Mouse (Mus musculus) brain, embryonic 14.5 days (tissue): ENCODE results near the gene Abca14.

ENCODE experiments used
- CTCF ChIP-seq: fragments of 200-500 bp; IDR thresholded peaks from 2 replicates; pipeline ENCODE4 v1.5.1; 2012; ENCODE audit warnings: inconsistent platforms, mild to moderate bottlenecking, moderate library complexity, borderline replicate concordance; ENCODE audit not compliant: insufficient read depth, insufficient read length; ENCODE audit errors: extremely low read depth
- POLR2A ChIP-seq: fragments of 200-500 bp; IDR thresholded peaks from 2 replicates; pipeline ENCODE4 v1.6.1; 2012; ENCODE audit warnings: mild to moderate bottlenecking, inconsistent platforms, borderline replicate concordance; ENCODE audit not compliant: poor library complexity, insufficient read depth, insufficient read length, severe bottlenecking; ENCODE audit errors: extremely low read depth

DNA sequence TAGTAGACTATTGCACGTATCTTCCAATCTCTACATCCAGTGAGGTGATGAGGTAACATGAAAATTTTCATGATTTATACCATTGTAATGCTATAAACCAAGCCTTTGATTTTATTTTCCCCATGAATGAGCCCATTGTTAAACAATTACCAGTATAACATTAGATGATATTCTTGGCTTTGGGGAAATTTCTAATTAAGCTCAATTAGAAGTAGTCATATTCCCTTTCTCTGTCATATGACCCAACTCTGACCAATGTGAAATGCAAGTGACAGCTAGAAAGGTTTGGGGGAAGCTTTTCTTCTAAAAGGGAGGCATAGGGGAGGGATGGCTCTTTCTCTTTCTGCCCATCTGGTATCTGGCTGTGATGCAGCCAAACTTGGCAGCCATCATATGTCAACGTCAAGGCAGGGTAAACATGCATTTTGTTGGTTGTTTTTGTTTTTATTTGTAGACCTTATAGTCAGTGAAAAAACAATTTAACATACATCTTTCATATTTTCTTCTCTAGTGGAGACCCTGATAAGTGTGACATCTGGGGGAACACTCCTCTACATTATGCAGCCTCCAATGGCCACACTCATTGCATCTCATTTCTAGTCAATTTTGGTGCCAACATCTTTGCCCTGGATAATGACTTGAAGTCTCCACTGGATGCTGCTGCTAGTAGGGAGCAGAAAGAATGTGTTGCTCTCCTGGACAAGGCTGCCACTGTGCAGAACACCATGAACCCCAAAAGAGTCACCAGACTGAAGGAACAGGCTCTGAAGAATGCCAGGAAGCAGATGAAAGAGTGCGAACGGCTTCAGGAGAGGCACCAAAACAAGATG lies 22.1 kb upstream of the Abca14 start:
- TF ChIP-seq POLR2A: no peak
- TF ChIP-seq CTCF: no peak
